Mouse (Mus musculus): ENCODE results near the gene Gm42421. TPM values are rescaled to one million over a fixed set of nuclear protein-coding genes. Genes with fewer than 3 reads are reported as not detected.

The Gm42421 gene
- polyA plus RNA-seq (2014; fragmentation: Illumina TruSeq; extraction: RNeasy Lipid Tissue Mini Kit (QIAGEN cat#74804); ENCODE audit: low read depth, low replicate concordance), result not detected

GRCm38 (mm10) chr5:143927875-143928274 is at the start of gene Gm42421:
Gene Gm42421, plus strand, starts transcription at chr5:143928175.

GRCm38 (mm10) chr5:143897635-143898330 is 30.2 kb upstream of the Gm42421 start, which contains the start of gene Ankrd61:
Gene Ankrd61, minus strand, starts transcription at chr5:143897685.

GRCm38 (mm10) chr5:143909417-143910400 is 18.3 kb upstream of the Gm42421 start, which contains the start of the genes Aimp2 and Pms2:
Gene Aimp2, minus strand, starts transcription at chr5:143909847.
Gene Pms2, plus strand, starts transcription at chr5:143909964.

GRCm38 (mm10) chr5:143932831-143933230 is 4.9 kb downstream of the Gm42421 start, which contains the start of gene Rsph10b:
Gene Rsph10b, plus strand, starts transcription at chr5:143933035.

Other genes starting within 250 kb of the Gm42421 start
- gene Usp42, start 195.9 kb upstream of the Gm42421 start, polyA plus RNA-seq (2014; fragmentation: Illumina TruSeq; extraction: RNeasy Lipid Tissue Mini Kit (QIAGEN cat#74804); ENCODE audit: low read depth, low replicate concordance), result 11.0 TPM
- gene Eif2ak1, start 110.4 kb upstream of the Gm42421 start, polyA plus RNA-seq (2014; fragmentation: Illumina TruSeq; extraction: RNeasy Lipid Tissue Mini Kit (QIAGEN cat#74804); ENCODE audit: low read depth, low replicate concordance), result 62.3 TPM
- not detected for gene Ankrd61, start 30.5 kb upstream of the Gm42421 start, polyA plus RNA-seq (2014; fragmentation: Illumina TruSeq; extraction: RNeasy Lipid Tissue Mini Kit (QIAGEN cat#74804); ENCODE audit: low read depth, low replicate concordance)
- 7.9 TPM for gene Aimp2, start 18.3 kb upstream of the Gm42421 start, polyA plus RNA-seq (2014; fragmentation: Illumina TruSeq; extraction: RNeasy Lipid Tissue Mini Kit (QIAGEN cat#74804); ENCODE audit: low read depth, low replicate concordance)
- gene Pms2, start 18.2 kb upstream of the Gm42421 start, polyA plus RNA-seq (2014; fragmentation: Illumina TruSeq; extraction: RNeasy Lipid Tissue Mini Kit (QIAGEN cat#74804); ENCODE audit: low read depth, low replicate concordance), result 18.7 TPM
- 1.2 TPM for gene Rsph10b, start 4.9 kb downstream of the Gm42421 start, polyA plus RNA-seq (2014; fragmentation: Illumina TruSeq; extraction: RNeasy Lipid Tissue Mini Kit (QIAGEN cat#74804); ENCODE audit: low read depth, low replicate concordance)
- 156 TPM for gene Ccz1, start 86.7 kb downstream of the Gm42421 start, polyA plus RNA-seq (2014; fragmentation: Illumina TruSeq; extraction: RNeasy Lipid Tissue Mini Kit (QIAGEN cat#74804); ENCODE audit: low read depth, low replicate concordance)
- not detected for gene Ocm, start 98.5 kb downstream of the Gm42421 start, polyA plus RNA-seq (2014; fragmentation: Illumina TruSeq; extraction: RNeasy Lipid Tissue Mini Kit (QIAGEN cat#74804); ENCODE audit: low read depth, low replicate concordance)
- gene Lmtk2, start 172.3 kb downstream of the Gm42421 start, polyA plus RNA-seq (2014; fragmentation: Illumina TruSeq; extraction: RNeasy Lipid Tissue Mini Kit (QIAGEN cat#74804); ENCODE audit: low read depth, low replicate concordance), result 12.8 TPM